Mouse (Mus musculus): ENCODE results near the gene Gm14862. TPM values are rescaled to one million over a fixed set of nuclear protein-coding genes. Genes with fewer than 3 reads are reported as not detected.
"Not testable (repeated sequence)": the region's sequence is repeated elsewhere in the genome, so short reads cannot be mapped to it uniquely, and the experiment has no call there.

The Gm14862 gene
- polyA plus RNA-seq (2014; fragmentation: Nextera tagmentation; extraction: Ambion mirVana), result not detected in 2 replicates

- Histone ChIP-seq H3K27ac (replicated peaks; ENCODE audit: low read depth, low read length) (no peak within 1 kb of the TSS), H3K27me3 (ENCODE audit: control insufficient read depth, insufficient read depth, low read length) (no peaks in the 10 kb centered on the region), H3K36me3 (ENCODE audit: control insufficient read depth, insufficient read depth, low read length) (no peaks in the 10 kb centered on the region), H3K9ac (replicated peaks; ENCODE audit: low read length) (no peak within 1 kb of the TSS), H3K4me1 (ENCODE audit: control insufficient read depth, insufficient read depth, low read length) (no peaks in the 10 kb centered on the region), H3K9me3 (ENCODE audit: control insufficient read depth, low read length) (no peaks in the 10 kb centered on the region), H3K4me3 (replicated peaks; ENCODE audit: low read depth, low read length) (no peak within 1 kb of the TSS), H3K4me2 (ENCODE audit: low read length) (no peak within 1 kb of the TSS)
- ATAC-seq (ENCODE audit: low FRiP score, low TSS enrichment) (no peak), DNase-seq (no peak)
- WGBS, result 67% methylated on average over 5 of the region's 5 CpGs
Observed at GRCm38 (mm10) chrX:9256766-9257165, at the start of gene Gm14862. Gene Gm14862, minus strand, starts transcription at chrX:9256899.

GRCm38 (mm10) chrX:9303455-9303854 is 46.8 kb upstream of the Gm14862 start:
- H3K9ac ChIP-seq (replicated peaks; ENCODE audit: low read length), result no peak overlapping the region
- H3K27me3 ChIP-seq (ENCODE audit: control insufficient read depth, insufficient read depth, low read length), result no peaks in the 10 kb centered on the region
- H3K4me2 ChIP-seq (ENCODE audit: low read length), result no peak overlapping the region
- no peaks in the 10 kb centered on the region for H3K4me1 ChIP-seq (ENCODE audit: control insufficient read depth, insufficient read depth, low read length)
- H3K9me3 ChIP-seq (ENCODE audit: control insufficient read depth, low read length), result no peaks in the 10 kb centered on the region
- no peak for ATAC-seq (ENCODE audit: low FRiP score, low TSS enrichment)
- no peak for DNase-seq
- no peaks in the 10 kb centered on the region for H3K36me3 ChIP-seq (ENCODE audit: control insufficient read depth, insufficient read depth, low read length)
- no peak overlapping the region for H3K4me3 ChIP-seq (replicated peaks; ENCODE audit: low read depth, low read length)
- 81% methylated on average over 1 of the region's 1 CpGs for WGBS
- no peak overlapping the region for H3K27ac ChIP-seq (replicated peaks; ENCODE audit: low read depth, low read length)

- Histone ChIP-seq H3K9me3 (ENCODE audit: control insufficient read depth, low read length) (no peaks in the 10 kb centered on the region), H3K27ac (replicated peaks; ENCODE audit: low read depth, low read length) (no peak overlapping the region), H3K4me3 (replicated peaks; ENCODE audit: low read depth, low read length) (no peak overlapping the region), H3K27me3 (ENCODE audit: control insufficient read depth, insufficient read depth, low read length) (no peaks in the 10 kb centered on the region), H3K4me1 (ENCODE audit: control insufficient read depth, insufficient read depth, low read length) (no peaks in the 10 kb centered on the region), H3K36me3 (ENCODE audit: control insufficient read depth, insufficient read depth, low read length) (no peaks in the 10 kb centered on the region), H3K4me2 (ENCODE audit: low read length) (no peak overlapping the region), H3K9ac (replicated peaks; ENCODE audit: low read length) (no peak overlapping the region)
- 87% methylated on average over 5 of the region's 5 CpGs for WGBS
- DNase-seq, result no peak
- no peak for ATAC-seq (ENCODE audit: low FRiP score, low TSS enrichment)
Observed at GRCm38 (mm10) chrX:9302791-9303190, 46.1 kb upstream of the Gm14862 start.

GRCm38 (mm10) chrX:9298413-9298864 is 41.7 kb upstream of the Gm14862 start:
- H3K4me3 ChIP-seq (replicated peaks; ENCODE audit: low read depth, low read length), result no peak overlapping the region
- H3K36me3 ChIP-seq (ENCODE audit: control insufficient read depth, insufficient read depth, low read length), result no peaks in the 10 kb centered on the region
- no peaks in the 10 kb centered on the region for H3K27me3 ChIP-seq (ENCODE audit: control insufficient read depth, insufficient read depth, low read length)
- no peaks in the 10 kb centered on the region for H3K9me3 ChIP-seq (ENCODE audit: control insufficient read depth, low read length)
- H3K9ac ChIP-seq (replicated peaks; ENCODE audit: low read length), result no peak overlapping the region
- ATAC-seq (ENCODE audit: low FRiP score, low TSS enrichment), result no peak
- H3K4me1 ChIP-seq (ENCODE audit: control insufficient read depth, insufficient read depth, low read length), result no peaks in the 10 kb centered on the region
- WGBS, result 80% methylated on average over 5 of the region's 5 CpGs
- no peak overlapping the region for H3K27ac ChIP-seq (replicated peaks; ENCODE audit: low read depth, low read length)
- H3K4me2 ChIP-seq (ENCODE audit: low read length), result no peak overlapping the region
- DNase-seq, result no peak

GRCm38 (mm10) chrX:9293140-9293829 is 36.6 kb upstream of the Gm14862 start:
- not testable (repeated sequence) for H3K4me3 ChIP-seq (replicated peaks; ENCODE audit: low read depth, low read length); H3K4me2 ChIP-seq (ENCODE audit: low read length); ATAC-seq (ENCODE audit: low FRiP score, low TSS enrichment); H3K36me3 ChIP-seq (ENCODE audit: control insufficient read depth, insufficient read depth, low read length); H3K27ac ChIP-seq (replicated peaks; ENCODE audit: low read depth, low read length); H3K9me3 ChIP-seq (ENCODE audit: control insufficient read depth, low read length); DNase-seq; H3K27me3 ChIP-seq (ENCODE audit: control insufficient read depth, insufficient read depth, low read length); H3K4me1 ChIP-seq (ENCODE audit: control insufficient read depth, insufficient read depth, low read length); H3K9ac ChIP-seq (replicated peaks; ENCODE audit: low read length)
- WGBS, result 81% methylated on average over 3 of the region's 4 CpGs

GRCm38 (mm10) chrX:9283464-9283863 is 26.8 kb upstream of the Gm14862 start, which contains the start of gene H2al1m:
Gene H2al1m, plus strand, starts transcription at chrX:9283764.
- not testable (repeated sequence) for H3K4me2 ChIP-seq (ENCODE audit: low read length); DNase-seq; H3K36me3 ChIP-seq (ENCODE audit: control insufficient read depth, insufficient read depth, low read length); H3K27ac ChIP-seq (replicated peaks; ENCODE audit: low read depth, low read length); H3K27me3 ChIP-seq (ENCODE audit: control insufficient read depth, insufficient read depth, low read length); H3K4me3 ChIP-seq (replicated peaks; ENCODE audit: low read depth, low read length); H3K9me3 ChIP-seq (ENCODE audit: control insufficient read depth, low read length); ATAC-seq (ENCODE audit: low FRiP score, low TSS enrichment); H3K9ac ChIP-seq (replicated peaks; ENCODE audit: low read length); H3K4me1 ChIP-seq (ENCODE audit: control insufficient read depth, insufficient read depth, low read length)
- no CpG with 5 or more reads among the region's 1 CpGs for WGBS

- Histone ChIP-seq H3K9ac (replicated peaks; ENCODE audit: low read length) (no peak overlapping the region), H3K9me3 (ENCODE audit: control insufficient read depth, low read length) (no peaks in the 10 kb centered on the region), H3K4me2 (ENCODE audit: low read length) (no peak overlapping the region), H3K4me1 (ENCODE audit: control insufficient read depth, insufficient read depth, low read length) (no peaks in the 10 kb centered on the region), H3K4me3 (replicated peaks; ENCODE audit: low read depth, low read length) (no peak overlapping the region), H3K27me3 (ENCODE audit: control insufficient read depth, insufficient read depth, low read length) (no peaks in the 10 kb centered on the region), H3K27ac (replicated peaks; ENCODE audit: low read depth, low read length) (no peak overlapping the region), H3K36me3 (ENCODE audit: control insufficient read depth, insufficient read depth, low read length) (no peaks in the 10 kb centered on the region)
- WGBS, result 84% methylated on average over 8 of the region's 8 CpGs
- DNase-seq, result no peak
- no peak for ATAC-seq (ENCODE audit: low FRiP score, low TSS enrichment)
Observed at GRCm38 (mm10) chrX:9274321-9274720, 17.6 kb upstream of the Gm14862 start.

GRCm38 (mm10) chrX:9273377-9274002 is 16.8 kb upstream of the Gm14862 start:
- WGBS, result 61% methylated on average over 12 of the region's 12 CpGs
- Histone ChIP-seq H3K4me2 (ENCODE audit: low read length) (peak overlapping the region; percentile 53), H3K27me3 (ENCODE audit: control insufficient read depth, insufficient read depth, low read length) (no peaks in the 10 kb centered on the region), H3K9me3 (ENCODE audit: control insufficient read depth, low read length) (no peaks in the 10 kb centered on the region), H3K4me1 (ENCODE audit: control insufficient read depth, insufficient read depth, low read length) (no peaks in the 10 kb centered on the region), H3K36me3 (ENCODE audit: control insufficient read depth, insufficient read depth, low read length) (no peaks in the 10 kb centered on the region), H3K27ac (replicated peaks; ENCODE audit: low read depth, low read length) (no peak overlapping the region), H3K4me3 (replicated peaks; ENCODE audit: low read depth, low read length) (peak overlapping the region; percentile 50), H3K9ac (replicated peaks; ENCODE audit: low read length) (peak overlapping the region; percentile 57; the same call in 1 of the 2 replicates)
- peak; percentile 8 for DNase-seq
- ATAC-seq (ENCODE audit: low FRiP score, low TSS enrichment), result no peak
